Mouse (Mus musculus) T-helper 1 cell (primary cell): ENCODE measurements around the gene Zfp148.
"Not testable (repeated sequence)": the region's sequence is repeated elsewhere in the genome, so short reads cannot be mapped to it uniquely, and the experiment has no call there.

ENCODE experiments used
- in situ Hi-C: fragments of 300-600 bp; cut with MboI, MseI; formaldehyde crosslinking; loops from one replicate; pipeline ENCODE4 v1.15.1; 2025; ENCODE audit warnings: high pct_unique_total_duplicates

Zfp148 gene

GRCm38 (mm10) chr16:33381614-33382245 is 1.1 kb downstream of the Zfp148 start:
- in situ Hi-C loops = no loop called here

- in situ Hi-C loops = no loop called here
Observed at GRCm38 (mm10) chr16:33382341-33382740, 1.7 kb downstream of the Zfp148 start.

- in situ Hi-C loops = no loop called here
Observed at GRCm38 (mm10) chr16:33383584-33383983, 2.9 kb downstream of the Zfp148 start.

- in situ Hi-C loops = not testable (repeated sequence)
Observed at GRCm38 (mm10) chr16:33384057-33384456, 3.4 kb downstream of the Zfp148 start.

DNA sequence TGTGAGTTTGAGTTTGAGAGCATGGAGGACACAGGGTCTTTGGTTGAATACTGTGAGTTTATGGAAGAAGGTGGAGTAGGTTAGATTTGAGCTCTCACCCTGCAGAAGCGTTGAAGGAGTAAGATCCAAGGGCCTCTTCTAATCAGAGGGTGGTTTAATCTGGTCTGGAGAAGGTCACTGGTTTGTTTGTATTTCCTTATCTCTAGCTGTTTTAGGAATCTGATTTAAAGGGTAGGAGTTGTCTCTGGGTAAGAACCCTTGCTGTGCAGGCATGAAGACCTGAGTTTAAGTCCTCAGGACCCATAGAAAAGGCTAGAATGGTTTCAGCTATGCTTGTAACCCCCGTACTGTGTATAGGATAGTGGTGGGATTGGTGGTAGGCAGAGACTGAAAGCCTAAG is 6.4 kb downstream of the Zfp148 start:
- in situ Hi-C loops = no loop called here

GRCm38 (mm10) chr16:33387420-33387819 is 6.8 kb downstream of the Zfp148 start:
- in situ Hi-C loops = no loop called here

- in situ Hi-C loops = no loop called here
Observed at GRCm38 (mm10) chr16:33399913-33400782, 19.5 kb downstream of the Zfp148 start.

GRCm38 (mm10) chr16:33400943-33401342 is 20.3 kb downstream of the Zfp148 start:
- in situ Hi-C loops = no loop called here

- in situ Hi-C loops = no loop called here
Observed at GRCm38 (mm10) chr16:33403258-33403657, 22.6 kb downstream of the Zfp148 start.

DNA sequence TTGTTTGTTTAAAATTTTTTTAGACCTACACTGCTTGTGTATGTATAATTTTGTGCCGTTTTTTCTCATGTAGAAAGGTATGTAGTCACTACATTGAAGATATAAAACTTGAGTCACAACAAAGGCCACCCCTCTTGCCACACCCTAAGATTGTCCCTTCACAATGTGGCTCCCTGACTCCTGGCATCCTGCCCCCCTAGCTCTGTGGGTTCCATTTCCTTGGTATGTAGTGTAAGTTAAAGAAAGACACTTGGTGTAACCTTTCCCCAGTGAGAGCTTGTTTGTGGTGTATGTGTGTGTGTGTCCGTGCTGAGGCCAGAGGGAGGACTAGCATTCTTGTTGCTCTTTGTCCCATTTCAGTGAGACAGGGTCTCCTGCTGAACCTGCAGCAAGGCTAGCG is 23.4 kb downstream of the Zfp148 start:
- in situ Hi-C loops = no loop called here

GRCm38 (mm10) chr16:33405487-33405886 is 24.9 kb downstream of the Zfp148 start:
- in situ Hi-C loops = no loop called here

- in situ Hi-C loops = no loop called here
Observed at GRCm38 (mm10) chr16:33410151-33410550, 29.5 kb downstream of the Zfp148 start.

GRCm38 (mm10) chr16:33410605-33411004 is 30.0 kb downstream of the Zfp148 start:
- in situ Hi-C loops = no loop called here

- in situ Hi-C loops = no loop called here
Observed at GRCm38 (mm10) chr16:33414191-33414590, 33.6 kb downstream of the Zfp148 start.

- in situ Hi-C loops = no loop called here
Observed at GRCm38 (mm10) chr16:33415607-33416006, 35.0 kb downstream of the Zfp148 start.

DNA sequence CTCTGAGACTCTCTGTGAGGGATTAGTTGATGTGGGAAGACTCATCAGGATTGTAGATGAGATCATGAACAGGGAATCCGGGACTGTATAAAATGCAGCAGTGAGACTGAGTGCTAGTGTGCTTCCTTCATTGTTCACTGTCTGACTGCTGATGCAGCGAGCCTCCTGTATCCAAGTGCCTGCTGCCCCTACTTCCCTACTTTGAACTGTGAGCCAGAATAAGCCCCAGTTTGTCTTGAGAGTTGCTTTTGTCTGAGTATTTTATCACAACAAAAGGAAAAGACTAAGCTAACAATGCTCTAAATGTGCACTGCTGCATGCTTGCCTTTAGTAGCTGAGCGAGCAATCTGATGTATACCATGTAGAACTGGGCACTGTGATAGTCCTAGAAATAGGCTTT is 47.7 kb downstream of the Zfp148 start:
- in situ Hi-C loops = no loop called here

DNA sequence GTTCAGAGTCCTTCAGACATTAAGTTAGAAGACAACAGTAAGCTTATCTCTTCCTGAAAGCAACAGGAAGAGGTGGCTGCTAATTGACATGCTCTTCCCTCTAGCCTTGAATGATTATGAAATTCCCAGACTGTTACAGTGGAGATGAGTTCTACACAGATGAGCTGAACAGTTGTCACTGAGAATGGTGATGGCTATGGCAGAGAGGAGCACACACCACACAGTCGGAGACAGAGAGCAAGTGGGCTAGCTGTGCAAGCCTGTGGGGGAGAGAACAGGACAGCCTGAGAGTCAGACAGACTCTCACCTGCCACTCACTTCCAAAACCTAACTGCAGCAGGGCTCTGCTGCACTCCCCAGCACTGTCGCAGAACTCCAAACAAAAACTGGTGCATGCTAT is 51.0 kb downstream of the Zfp148 start:
- in situ Hi-C loops = no loop called here

- in situ Hi-C loops = no loop called here
Observed at GRCm38 (mm10) chr16:33441065-33441464, 60.4 kb downstream of the Zfp148 start.

GRCm38 (mm10) chr16:33446830-33447229 is 66.2 kb downstream of the Zfp148 start:
- in situ Hi-C loops = no loop called here

GRCm38 (mm10) chr16:33453826-33454225 is 73.2 kb downstream of the Zfp148 start:
- in situ Hi-C loops = no loop called here

DNA sequence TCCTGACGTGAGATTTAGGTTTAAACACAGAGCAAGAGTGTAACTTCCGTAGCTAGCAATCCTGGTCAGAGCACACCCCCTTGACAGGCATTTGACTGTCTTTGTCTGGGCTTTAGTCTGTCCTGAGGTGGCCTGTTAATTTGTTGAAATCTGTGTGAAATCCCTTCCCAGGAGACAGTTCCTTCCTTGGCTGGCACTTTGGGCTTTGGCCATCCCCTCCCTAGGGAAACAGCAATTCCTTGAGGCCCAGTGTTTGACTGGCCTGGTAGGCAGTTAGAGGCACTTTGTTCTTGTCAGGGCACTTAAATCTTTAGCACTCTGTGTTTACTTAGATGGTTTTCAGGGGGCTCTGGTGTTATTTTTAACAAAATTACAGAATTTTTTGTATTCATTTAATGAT is 73.7 kb downstream of the Zfp148 start:
- in situ Hi-C loops = no loop called here

DNA sequence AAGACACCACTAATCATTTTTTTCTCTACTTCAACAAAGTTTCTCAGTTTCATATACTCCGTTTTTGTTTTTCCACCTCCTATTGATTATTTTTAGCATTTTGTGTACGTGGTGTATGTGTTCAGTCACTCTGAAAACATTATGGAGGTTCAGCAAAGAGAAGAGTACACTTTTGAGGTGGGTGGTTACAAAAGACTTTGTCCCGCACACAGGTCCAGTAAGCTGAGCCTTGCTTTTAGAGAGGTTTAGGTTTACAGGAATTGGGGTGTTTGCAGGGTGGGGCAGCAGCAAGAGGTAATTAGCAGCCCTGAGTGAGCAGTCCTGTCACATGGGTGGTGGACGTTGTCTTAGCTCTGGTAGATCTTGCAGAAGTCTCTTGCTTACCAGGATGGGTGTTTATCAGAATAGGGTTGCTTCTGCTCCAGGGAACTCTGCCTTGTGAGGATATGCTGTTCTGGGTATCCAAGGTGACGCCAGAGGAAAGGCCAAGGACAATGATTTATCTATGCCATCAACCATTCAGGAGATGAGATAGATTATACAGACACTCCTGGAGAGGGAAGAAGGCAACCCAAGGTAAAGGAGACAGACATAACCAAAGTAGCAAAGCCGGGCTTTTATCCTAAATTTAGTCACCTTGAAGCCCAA is 74.8 kb downstream of the Zfp148 start:
- in situ Hi-C loops = no loop called here

GRCm38 (mm10) chr16:33459101-33459500 is 78.5 kb downstream of the Zfp148 start:
- in situ Hi-C loops = no loop called here
